Mouse (Mus musculus): Measurements from ENCODE around the gene Gldn. TPM values are rescaled to one million over a fixed set of nuclear protein-coding genes. Genes with fewer than 3 reads are reported as not detected.

Gldn gene
- polyA plus RNA-seq (2014; fragmentation: Illumina TruSeq; extraction: RNeasy Lipid Tissue Mini Kit (QIAGEN cat#74804); ENCODE audit: low read depth, low replicate concordance) = 0.27 TPM

DNA sequence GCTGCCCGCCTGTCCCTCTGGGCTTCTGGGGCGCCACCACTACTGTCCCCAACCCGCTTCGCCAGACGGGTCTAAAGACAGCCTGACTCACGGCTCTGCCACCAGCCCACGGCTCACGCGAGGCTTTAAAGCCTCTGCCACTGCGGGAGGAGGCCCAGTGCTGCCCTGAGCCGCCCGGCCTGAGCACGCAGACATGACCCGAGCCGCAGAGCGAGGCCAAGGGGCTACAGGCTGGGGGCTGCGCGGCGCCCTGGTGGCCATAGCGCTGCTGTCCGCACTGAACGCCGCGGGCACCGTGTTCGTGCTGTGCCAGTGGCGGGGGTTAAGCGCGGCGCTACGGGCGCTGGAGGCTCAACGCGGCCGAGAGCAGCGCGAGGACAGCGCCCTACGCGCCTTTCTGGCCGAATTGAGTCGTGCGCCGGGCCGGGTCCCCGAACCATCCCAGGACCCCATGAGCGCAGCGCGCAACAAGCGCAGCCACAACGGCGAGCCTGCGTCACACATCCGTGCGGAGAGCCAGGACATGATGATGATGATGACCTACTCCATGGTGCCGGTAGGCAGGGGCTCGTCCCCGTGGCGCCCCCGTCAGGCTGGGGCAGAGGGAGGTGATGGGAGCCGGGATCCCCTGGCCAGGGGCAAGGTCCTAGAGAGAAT lies at the start of gene Gldn:
Gene Gldn, plus strand, starts transcription at position 156 of the 657 bp plus-strand sequence.

DNA sequence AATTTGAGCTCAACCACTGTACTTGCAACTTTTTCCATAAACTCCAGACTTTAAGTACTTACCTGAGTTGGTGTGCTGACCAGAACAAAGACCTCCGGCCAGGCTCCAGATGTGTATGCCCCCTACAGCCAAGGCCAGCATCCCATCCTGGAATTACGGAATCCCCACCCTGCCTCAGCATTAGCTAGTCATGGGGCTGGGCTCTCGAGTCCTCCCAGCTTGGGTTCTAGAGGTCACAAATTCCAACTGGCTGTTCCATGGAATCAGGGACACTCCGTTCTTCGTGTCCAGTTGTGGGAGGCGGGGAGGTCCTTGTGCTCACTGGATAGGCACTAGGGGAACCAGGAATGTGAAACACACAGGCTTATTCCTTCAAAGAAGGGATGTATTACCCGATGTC lies 18.3 kb upstream of the Gldn start, which contains the start of gene Cyp19a1:
Gene Cyp19a1, minus strand, starts transcription at position 101 of the 400 bp plus-strand sequence.

Other genes starting within 250 kb of the Gldn start
- not detected for gene Tnfaip8l3, start 218.1 kb upstream of the Gldn start, polyA plus RNA-seq (2014; fragmentation: Illumina TruSeq; extraction: RNeasy Lipid Tissue Mini Kit (QIAGEN cat#74804); ENCODE audit: low read depth, low replicate concordance)
- gene Cyp19a1, start 18.4 kb upstream of the Gldn start, polyA plus RNA-seq (2014; fragmentation: Illumina TruSeq; extraction: RNeasy Lipid Tissue Mini Kit (QIAGEN cat#74804); ENCODE audit: low read depth, low replicate concordance) = 6.2 TPM
- gene Dmxl2, start 215.1 kb downstream of the Gldn start, polyA plus RNA-seq (2014; fragmentation: Illumina TruSeq; extraction: RNeasy Lipid Tissue Mini Kit (QIAGEN cat#74804); ENCODE audit: low read depth, low replicate concordance) = 38.2 TPM

All from testis, adult 10 weeks (tissue).